Mouse (Mus musculus): ENCODE measurements around the gene Tmem168. TPM values are rescaled to one million over a fixed set of nuclear protein-coding genes. Genes with fewer than 3 reads are reported as not detected.
A peak's percentile ranks its signal among the peaks of the same experiment; 100 is the strongest.

Gene Tmem168
- 43.0 and 45.7 TPM in 2 replicates for polyA plus RNA-seq (2016; fragmentation: Nextera tagmentation; extraction: Ambion mirVana)

DNA sequence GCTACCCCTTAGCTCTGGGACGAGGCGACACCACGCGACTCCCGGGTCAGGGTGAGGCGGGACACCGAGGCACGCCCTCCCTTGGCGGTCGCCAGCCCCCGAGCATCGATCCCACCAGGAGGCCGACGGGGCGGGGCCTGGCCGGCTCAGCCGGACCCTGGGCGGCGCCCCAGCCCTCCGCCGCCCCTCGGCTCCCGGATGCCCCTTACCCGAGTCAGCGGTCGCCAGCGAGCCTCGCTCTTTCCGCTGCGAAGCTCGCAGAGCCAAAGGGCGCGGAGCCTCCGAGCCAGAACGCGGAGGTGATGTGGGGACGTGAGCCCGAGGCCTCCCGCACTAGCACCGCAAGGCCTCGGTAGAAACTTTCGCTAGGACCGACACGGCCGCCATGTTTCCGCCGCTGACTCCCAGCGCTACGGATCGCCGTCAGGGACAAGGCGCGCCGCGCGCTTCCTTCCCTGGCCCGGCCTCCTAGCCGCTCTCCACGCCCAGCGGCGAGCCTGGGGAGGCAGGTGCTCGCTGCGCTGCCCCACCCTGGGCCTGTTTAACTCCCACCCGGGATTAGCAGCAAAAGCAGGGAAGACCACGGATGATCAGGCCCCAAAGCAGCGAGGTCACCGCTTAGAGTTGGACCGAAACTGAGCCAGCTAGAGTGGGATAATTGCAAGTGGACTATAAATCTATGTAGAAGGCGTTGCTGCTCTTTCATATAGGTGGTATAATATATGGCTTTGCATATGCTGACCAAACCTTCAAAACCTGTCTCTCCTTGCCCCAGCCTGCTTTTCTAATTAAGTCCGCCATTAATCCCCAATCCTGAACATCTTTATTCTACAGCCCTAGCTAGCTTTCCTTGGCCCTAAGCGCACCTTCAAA is at the start of gene Tmem168:
Gene Tmem168, minus strand, starts transcription at position 480 of the 873 bp plus-strand sequence.
- Histone ChIP-seq H3K36me3 (peaks cover 7% of the 10 kb centered on the region; the same call in 1 of the 2 replicates), H3K27me3 (no peaks in the 10 kb centered on the region), H3K9me3 (no peaks in the 10 kb centered on the region), H3K4me2 (peak within 1 kb of the TSS; percentile 67), H3K9ac (replicated peaks) (peak within 1 kb of the TSS; percentile 85), H3K4me3 (replicated peaks) (peak within 1 kb of the TSS; percentile 71), H3K4me1 (replicated peaks) (peaks cover 14% of the 10 kb centered on the region), H3K27ac (peak within 1 kb of the TSS; percentile 98)
- peak; percentile 96 for ATAC-seq (ENCODE audit: insufficient number of reproducible peaks, insufficient read depth, low FRiP score, low TSS enrichment, low read depth)
- WGBS = 2% methylated on average over 68 of the region's 71 CpGs

DNA sequence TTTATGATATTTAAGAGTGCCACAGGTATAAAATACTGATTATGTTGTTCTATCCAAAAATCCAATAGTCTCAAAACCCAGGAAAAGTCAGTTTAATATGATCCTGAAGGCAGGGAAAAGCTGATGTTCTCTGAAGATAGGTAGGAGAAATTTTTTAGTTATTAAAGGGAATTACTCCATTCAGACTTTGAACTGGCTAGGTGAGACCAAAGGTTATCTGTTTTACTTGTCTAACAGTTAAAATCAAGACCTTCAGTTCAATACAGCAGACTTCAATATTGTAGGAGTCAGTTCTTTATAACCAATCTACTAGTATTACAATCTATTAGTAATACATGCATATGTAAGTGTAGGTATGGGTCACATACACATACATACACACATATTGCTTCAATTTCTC is 46.2 kb upstream of the Tmem168 start:
- no peak overlapping the region for H3K27ac ChIP-seq
- no peaks in the 10 kb centered on the region for H3K4me1 ChIP-seq (replicated peaks)
- no peak overlapping the region for H3K4me3 ChIP-seq (replicated peaks)
- H3K4me2 ChIP-seq = no peak overlapping the region
- H3K9ac ChIP-seq (replicated peaks) = no peak overlapping the region
- H3K9me3 ChIP-seq = no peaks in the 10 kb centered on the region
- H3K36me3 ChIP-seq = peaks cover 17% of the 10 kb centered on the region; the same call in 1 of the 2 replicates
- ATAC-seq (ENCODE audit: insufficient number of reproducible peaks, insufficient read depth, low FRiP score, low TSS enrichment, low read depth) = no peak
- no peaks in the 10 kb centered on the region for H3K27me3 ChIP-seq

DNA sequence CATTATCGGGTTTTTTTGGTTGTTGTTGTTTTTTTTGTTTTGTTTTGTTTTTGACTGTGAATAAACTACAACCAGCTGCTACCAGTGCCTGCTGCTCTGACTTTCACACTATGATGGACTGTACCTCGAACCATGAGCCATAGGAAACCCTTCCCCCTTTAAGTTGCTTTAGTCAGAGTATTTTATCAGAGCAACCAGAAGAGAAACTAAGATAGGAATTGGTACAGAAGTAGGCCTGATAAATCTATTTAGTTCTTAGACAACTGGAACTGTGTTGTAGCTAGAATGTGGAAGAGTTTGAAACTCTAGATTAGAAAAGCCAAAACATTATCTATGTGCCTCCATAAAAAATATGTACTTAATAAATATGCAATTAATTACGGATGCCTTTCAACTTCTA is 44.4 kb upstream of the Tmem168 start:
- no peak overlapping the region for H3K4me2 ChIP-seq
- no peaks in the 10 kb centered on the region for H3K27me3 ChIP-seq
- H3K36me3 ChIP-seq = peaks cover 19% of the 10 kb centered on the region; the same call in 1 of the 2 replicates
- no peak overlapping the region for H3K9ac ChIP-seq (replicated peaks)
- no peaks in the 10 kb centered on the region for H3K4me1 ChIP-seq (replicated peaks)
- H3K9me3 ChIP-seq = peaks cover 4% of the 10 kb centered on the region; the same call in 1 of the 2 replicates
- no peak for ATAC-seq (ENCODE audit: insufficient number of reproducible peaks, insufficient read depth, low FRiP score, low TSS enrichment, low read depth)
- 88% methylated on average over 3 of the region's 3 CpGs for WGBS
- H3K27ac ChIP-seq = no peak overlapping the region
- H3K4me3 ChIP-seq (replicated peaks) = no peak overlapping the region

DNA sequence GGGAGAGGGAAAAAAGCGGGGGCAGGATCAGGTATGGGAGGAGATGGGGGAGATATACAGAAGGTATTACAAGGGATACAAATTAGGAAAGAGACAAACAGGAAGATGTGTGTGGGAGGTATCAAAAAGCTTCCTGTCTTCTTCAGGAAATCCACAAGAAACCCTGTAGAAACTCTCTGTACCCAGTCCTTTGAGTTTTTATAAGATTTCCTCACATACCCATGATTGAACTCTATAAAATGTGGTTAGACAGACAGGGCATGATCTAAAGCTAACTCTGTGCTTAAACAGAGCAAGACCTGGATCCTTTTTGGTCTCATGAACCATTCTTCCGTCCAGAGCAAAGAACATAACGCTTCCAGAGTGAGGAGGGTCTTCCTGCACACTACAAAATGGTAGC is 43.0 kb upstream of the Tmem168 start:
- Histone ChIP-seq H3K9me3 (peaks cover 4% of the 10 kb centered on the region; the same call in 1 of the 2 replicates), H3K27ac (no peak overlapping the region), H3K27me3 (no peaks in the 10 kb centered on the region), H3K36me3 (peaks cover 19% of the 10 kb centered on the region; the same call in 1 of the 2 replicates), H3K4me3 (replicated peaks) (no peak overlapping the region), H3K4me2 (no peak overlapping the region), H3K4me1 (replicated peaks) (no peaks in the 10 kb centered on the region), H3K9ac (replicated peaks) (no peak overlapping the region)
- ATAC-seq (ENCODE audit: insufficient number of reproducible peaks, insufficient read depth, low FRiP score, low TSS enrichment, low read depth) = no peak
- 92% methylated on average over 3 of the region's 3 CpGs for WGBS

DNA sequence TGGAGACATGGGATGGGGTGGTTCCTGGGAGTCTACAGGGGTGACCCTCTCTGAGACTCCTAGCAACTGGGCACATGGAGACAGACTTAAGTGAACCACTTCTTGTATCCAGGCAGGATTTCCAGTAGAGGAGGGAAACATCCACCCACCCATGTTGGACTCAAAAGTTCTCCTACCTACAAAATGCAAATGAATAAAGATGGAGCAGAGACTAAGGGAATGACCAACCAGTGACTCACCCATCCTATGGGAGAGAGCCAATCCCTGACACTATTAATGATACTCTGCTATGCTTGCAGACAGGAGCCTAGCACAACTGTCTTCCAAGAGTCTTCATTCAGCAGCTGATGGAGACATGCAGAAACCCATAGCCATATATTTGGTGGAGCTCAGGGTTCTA is 40.4 kb upstream of the Tmem168 start:
- Histone ChIP-seq H3K9me3 (peaks cover 12% of the 10 kb centered on the region), H3K27me3 (no peaks in the 10 kb centered on the region), H3K27ac (no peak overlapping the region), H3K4me3 (replicated peaks) (no peak overlapping the region), H3K4me2 (no peak overlapping the region), H3K9ac (replicated peaks) (no peak overlapping the region), H3K4me1 (replicated peaks) (no peaks in the 10 kb centered on the region), H3K36me3 (peaks cover 19% of the 10 kb centered on the region; the same call in 1 of the 2 replicates)
- ATAC-seq (ENCODE audit: insufficient number of reproducible peaks, insufficient read depth, low FRiP score, low TSS enrichment, low read depth) = no peak

DNA sequence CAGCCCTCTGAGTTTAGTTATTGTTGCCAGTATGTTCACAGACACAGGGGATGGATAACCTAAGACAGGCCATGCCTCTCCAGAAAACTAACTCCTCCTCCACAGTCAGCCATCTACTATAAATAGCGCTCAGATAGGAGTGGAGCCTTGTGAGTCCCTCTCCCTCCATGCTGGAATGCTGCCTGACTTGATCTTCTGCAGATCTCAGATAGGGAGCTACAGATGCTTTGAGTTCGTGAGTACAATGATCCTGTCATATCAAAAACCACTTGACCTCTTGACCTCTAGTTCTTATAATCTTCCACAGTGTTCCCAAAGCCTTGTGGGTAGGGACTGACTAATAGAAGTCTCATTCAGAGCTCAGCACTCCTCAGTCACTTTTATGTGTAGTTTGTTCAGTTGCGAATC is 28.7 kb upstream of the Tmem168 start:
- Histone ChIP-seq H3K4me2 (no peak overlapping the region), H3K4me3 (replicated peaks) (no peak overlapping the region), H3K9ac (replicated peaks) (no peak overlapping the region), H3K9me3 (no peaks in the 10 kb centered on the region), H3K27ac (no peak overlapping the region), H3K36me3 (peaks cover 19% of the 10 kb centered on the region), H3K4me1 (replicated peaks) (no peaks in the 10 kb centered on the region), H3K27me3 (no peaks in the 10 kb centered on the region)
- no peak for ATAC-seq (ENCODE audit: insufficient number of reproducible peaks, insufficient read depth, low FRiP score, low TSS enrichment, low read depth)
- WGBS = 75% methylated on average over 3 of the region's 3 CpGs

DNA sequence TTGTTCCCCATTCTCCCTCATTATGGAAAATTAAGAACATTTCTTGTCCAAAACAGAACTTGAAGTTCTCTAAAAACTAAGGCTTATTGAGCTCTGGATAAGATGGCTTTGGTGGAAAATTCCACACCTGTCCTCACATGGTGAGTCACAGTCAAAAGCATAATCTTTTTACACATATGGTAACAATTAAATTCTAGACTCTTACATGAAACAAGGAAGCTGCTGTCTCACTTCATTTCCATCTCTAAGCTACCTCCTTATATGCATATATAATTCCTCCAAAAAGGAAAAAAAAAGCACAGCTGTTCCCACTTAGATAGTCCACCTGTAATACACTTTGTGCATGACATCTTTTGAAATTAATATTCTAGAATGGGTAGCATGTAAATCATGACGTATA is 24.7 kb upstream of the Tmem168 start:
- H3K9me3 ChIP-seq = no peaks in the 10 kb centered on the region
- peak; percentile 42; the same call in 1 of the 2 replicates for ATAC-seq (ENCODE audit: insufficient number of reproducible peaks, insufficient read depth, low FRiP score, low TSS enrichment, low read depth)
- WGBS = 73% methylated on average over 1 of the region's 1 CpGs

DNA sequence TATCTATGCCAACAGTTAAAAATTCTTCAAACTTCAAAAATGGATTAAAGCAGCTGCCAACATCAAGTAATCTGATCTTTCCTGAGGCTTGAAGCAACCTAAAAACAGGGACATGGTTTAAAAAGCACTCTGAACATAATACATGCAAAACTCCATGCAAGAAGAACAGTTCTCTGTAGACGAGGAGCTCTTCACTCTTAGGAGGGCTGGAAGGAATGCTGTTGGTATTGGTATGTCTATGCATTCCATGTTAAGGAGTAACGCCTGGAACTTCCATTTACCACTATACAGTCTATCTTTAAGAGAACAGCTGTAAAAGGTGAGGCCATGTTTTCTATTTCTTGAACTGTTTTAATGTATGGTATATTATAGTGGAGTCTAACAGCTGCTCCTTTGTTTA is 22.7 kb upstream of the Tmem168 start:
- ATAC-seq (ENCODE audit: insufficient number of reproducible peaks, insufficient read depth, low FRiP score, low TSS enrichment, low read depth) = no peak
- Histone ChIP-seq H3K4me2 (no peak overlapping the region), H3K9ac (replicated peaks) (no peak overlapping the region), H3K27me3 (no peaks in the 10 kb centered on the region), H3K36me3 (peaks cover 12% of the 10 kb centered on the region), H3K27ac (no peak overlapping the region), H3K4me3 (replicated peaks) (no peak overlapping the region), H3K4me1 (replicated peaks) (0 out of 2 replicates have a peak, but pooled peaks cover 2% of the 10 kb centered on the region), H3K9me3 (no peaks in the 10 kb centered on the region)
- 69% methylated on average over 2 of the region's 2 CpGs for WGBS

More for the DNA sequence above, 24.7 kb upstream of the Tmem168 start:
- Histone ChIP-seq H3K9ac (replicated peaks) (no peak overlapping the region), H3K4me1 (replicated peaks) (0 out of 2 replicates have a peak, but pooled peaks cover 2% of the 10 kb centered on the region), H3K36me3 (peaks cover 12% of the 10 kb centered on the region), H3K27me3 (no peaks in the 10 kb centered on the region), H3K4me3 (replicated peaks) (no peak overlapping the region), H3K4me2 (no peak overlapping the region), H3K27ac (no peak overlapping the region)

DNA sequence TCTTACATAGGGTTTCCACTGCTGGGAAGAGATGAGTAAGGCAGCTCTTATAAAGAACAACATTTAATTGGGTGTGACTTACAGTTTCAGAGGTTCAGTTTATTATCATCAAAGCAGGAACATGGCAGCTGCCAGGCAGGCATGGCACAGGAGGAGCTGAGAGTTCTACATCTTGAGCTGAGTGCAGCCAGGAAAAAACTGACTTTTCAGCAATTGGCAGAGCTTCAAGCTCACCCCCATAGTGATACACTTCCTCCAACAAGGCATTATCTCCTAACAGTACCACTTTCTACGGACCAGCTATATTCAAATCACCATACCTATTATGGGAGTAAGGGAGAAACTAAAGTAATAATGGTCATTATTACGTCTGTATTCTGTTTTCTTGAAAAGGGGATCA is 11.7 kb upstream of the Tmem168 start:
- Histone ChIP-seq H3K9me3 (no peaks in the 10 kb centered on the region), H3K4me1 (replicated peaks) (no peaks in the 10 kb centered on the region), H3K27me3 (no peaks in the 10 kb centered on the region), H3K27ac (no peak overlapping the region), H3K4me2 (no peak overlapping the region), H3K4me3 (replicated peaks) (no peak overlapping the region), H3K36me3 (peaks cover 7% of the 10 kb centered on the region; the same call in 1 of the 2 replicates), H3K9ac (replicated peaks) (no peak overlapping the region)
- no peak for ATAC-seq (ENCODE audit: insufficient number of reproducible peaks, insufficient read depth, low FRiP score, low TSS enrichment, low read depth)
- 89% methylated on average over 2 of the region's 2 CpGs for WGBS

DNA sequence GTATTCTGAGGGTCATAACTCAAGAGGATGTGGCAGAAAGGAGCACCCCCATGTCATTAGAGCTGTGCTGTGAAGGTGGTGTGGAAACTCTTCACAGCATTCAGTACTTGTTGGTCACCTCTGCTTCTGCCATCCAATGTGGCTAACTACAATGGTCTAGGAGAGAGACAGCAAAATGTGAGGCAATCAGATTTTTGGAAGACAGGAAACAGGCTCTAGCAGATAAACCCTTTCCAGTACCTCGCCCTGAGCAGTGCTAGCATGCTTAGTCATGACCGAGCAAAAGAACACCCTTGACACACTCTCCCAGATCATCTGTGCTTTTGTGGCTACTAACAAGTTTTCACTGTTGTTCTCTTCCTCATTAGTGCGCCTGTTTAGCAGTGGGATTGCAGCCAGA is 9.2 kb upstream of the Tmem168 start:
- no peaks in the 10 kb centered on the region for H3K27me3 ChIP-seq
- H3K27ac ChIP-seq = no peak overlapping the region
- no peak overlapping the region for H3K4me2 ChIP-seq
- no peak overlapping the region for H3K9ac ChIP-seq (replicated peaks)
- 89% methylated on average over 3 of the region's 3 CpGs for WGBS
- ATAC-seq (ENCODE audit: insufficient number of reproducible peaks, insufficient read depth, low FRiP score, low TSS enrichment, low read depth) = no peak
- H3K36me3 ChIP-seq = peaks cover 5% of the 10 kb centered on the region; the same call in 1 of the 2 replicates
- no peak overlapping the region for H3K4me3 ChIP-seq (replicated peaks)
- no peaks in the 10 kb centered on the region for H3K4me1 ChIP-seq (replicated peaks)
- no peaks in the 10 kb centered on the region for H3K9me3 ChIP-seq

DNA sequence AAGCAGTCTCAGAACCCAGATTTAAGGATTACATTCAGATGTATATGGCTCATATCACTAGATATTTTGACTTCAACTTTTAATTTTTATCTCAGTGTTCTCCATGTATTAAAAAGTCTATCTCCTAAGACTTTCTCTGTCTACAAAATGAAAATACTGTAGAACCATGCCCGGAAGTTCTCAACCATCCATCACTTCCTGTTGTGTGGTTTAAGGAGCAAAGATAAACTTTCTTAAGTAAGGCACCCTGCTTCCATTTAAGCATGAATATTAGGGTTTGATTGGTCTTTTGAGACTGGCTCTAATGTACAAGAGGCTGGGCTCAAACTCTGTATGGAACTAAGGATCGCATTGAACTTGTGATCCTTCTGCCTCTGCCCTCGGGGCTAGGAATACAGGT is 6.7 kb upstream of the Tmem168 start:
- no peak for ATAC-seq (ENCODE audit: insufficient number of reproducible peaks, insufficient read depth, low FRiP score, low TSS enrichment, low read depth)
- H3K9ac ChIP-seq (replicated peaks) = no peak overlapping the region
- no peaks in the 10 kb centered on the region for H3K36me3 ChIP-seq
- no peaks in the 10 kb centered on the region for H3K4me1 ChIP-seq (replicated peaks)
- no peak overlapping the region for H3K4me2 ChIP-seq
- no peaks in the 10 kb centered on the region for H3K27me3 ChIP-seq
- no peak overlapping the region for H3K27ac ChIP-seq
- H3K4me3 ChIP-seq (replicated peaks) = no peak overlapping the region
- H3K9me3 ChIP-seq = no peaks in the 10 kb centered on the region
- 92% methylated on average over 3 of the region's 3 CpGs for WGBS
